Mouse (Mus musculus) midbrain, embryonic 11.5 days (tissue): ENCODE measurements around the gene Clrn3. TPM values are rescaled to one million over a fixed set of nuclear protein-coding genes. Genes with fewer than 3 reads are reported as not detected.
A peak's percentile ranks its signal among the peaks of the same experiment; 100 is the strongest.
"Not testable (repeated sequence)": the region's sequence is repeated elsewhere in the genome, so short reads cannot be mapped to it uniquely, and the experiment has no call there.

Experiments used
- ATAC-seq: fragments of 200-750 bp; cut with Nextera tagmentation; 2 replicates; pipeline ENCODE4 v1.8.0; 2017; ENCODE audit warnings: moderate TSS enrichment, moderate library complexity; ENCODE audit not compliant: low FRiP score
- DNase-seq: peaks from one replicate; pipeline ENCODE4 v3.0.0; 2015; ENCODE audit warnings: low spot score; ENCODE audit errors: missing footprints
- H3K27ac ChIP-seq: fragments of 300-500 bp; sonication (generic); 2 replicates; pipeline ENCODE4 v1.5.1; 2014; ENCODE audit warnings: low read depth, low read length
- H3K27me3 ChIP-seq: fragments of 300-500 bp; sonication (generic); 2 replicates; pipeline ENCODE4 v1.6.1; 2014; ENCODE audit warnings: mild to moderate bottlenecking, low read length, moderate library complexity, mixed read lengths; ENCODE audit not compliant: control insufficient read depth, insufficient read depth
- H3K36me3 ChIP-seq: fragments of 300-500 bp; sonication (generic); 2 replicates; pipeline ENCODE4 v1.6.1; 2014; ENCODE audit warnings: mild to moderate bottlenecking, low read length, moderate library complexity, mixed read lengths; ENCODE audit not compliant: control insufficient read depth, insufficient read depth
- H3K4me1 ChIP-seq: fragments of 300-500 bp; sonication (generic); 2 replicates; pipeline ENCODE4 v1.6.1; 2014; ENCODE audit warnings: low read length; ENCODE audit not compliant: control insufficient read depth, insufficient read depth
- H3K4me2 ChIP-seq: fragments of 300-500 bp; sonication (generic); 2 replicates; pipeline ENCODE4 v1.6.1; 2014; ENCODE audit warnings: mild to moderate bottlenecking, moderate library complexity
- H3K4me3 ChIP-seq: fragments of 300-500 bp; sonication (generic); 2 replicates; pipeline ENCODE4 v1.5.1; 2014; ENCODE audit warnings: low read depth, low read length
- H3K9ac ChIP-seq: fragments of 300-500 bp; sonication (generic); 2 replicates; pipeline ENCODE4 v1.6.1; 2014; ENCODE audit warnings: low read length
- H3K9me3 ChIP-seq: fragments of 300-500 bp; sonication (generic); 2 replicates; pipeline ENCODE4 v1.6.1; 2016; ENCODE audit warnings: low read length; ENCODE audit not compliant: control insufficient read depth
- WGBS: fragments of 180-500 bp; shearing (Covaris S2); extraction: QIAGEN DNeasy Blood & Tissue Kit; methylation state at CpG from one replicate; pipeline ENCODE4 v1.1.7; 2014; 5-methylcytosine and 5-hydroxymethylcytosine counted together
- polyA plus RNA-seq: library from polyadenylated mRNA; unstranded; fragments of >200 nt; fragmentation: Nextera tagmentation; extraction: Ambion mirVana; gene quantifications from 2 replicates; pipeline ENCODE4 v1.2.1, GENCODE M21; 2014

The Clrn3 gene
- polyA plus RNA-seq, 1 experiment from 2014 or later: not detected

- not testable (repeated sequence) for H3K36me3 ChIP-seq, H3K27me3 ChIP-seq, DNase-seq, H3K9ac ChIP-seq, H3K4me3 ChIP-seq, H3K9me3 ChIP-seq, H3K4me2 ChIP-seq, H3K27ac ChIP-seq, H3K4me1 ChIP-seq, ATAC-seq
- WGBS: 90% methylated on average over 5 of the region's 5 CpGs
These were observed 21.9 kb downstream of the Clrn3 start for GRCm38 (mm10) chr7:135506506-135506905.

DNA sequence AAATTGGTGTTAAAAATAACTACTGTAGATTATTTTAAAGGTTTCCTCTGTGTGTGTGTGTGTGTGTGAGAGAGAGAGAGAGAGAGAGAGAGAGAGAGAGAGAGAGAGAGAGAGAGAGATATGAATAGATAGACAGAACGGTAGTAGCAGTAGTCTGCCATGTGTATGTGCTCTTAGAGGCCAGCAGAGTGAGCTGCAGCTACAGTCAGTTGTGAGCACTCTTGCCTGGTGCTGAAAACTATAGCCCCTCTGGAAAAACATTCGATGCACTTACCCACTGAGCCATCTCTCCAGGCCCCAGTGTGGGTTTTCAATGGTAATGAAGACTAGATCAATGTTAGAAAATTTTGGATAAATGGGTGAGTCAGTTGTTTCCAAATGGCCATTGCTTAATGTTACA is 29.1 kb downstream of the Clrn3 start:
- 59% methylated on average over 2 of the region's 2 CpGs for WGBS
- Histone ChIP-seq H3K27me3 (no peaks in the 10 kb centered on the region), H3K4me3 (no peak overlapping the region), H3K27ac (no peak overlapping the region), H3K9ac (no peak overlapping the region), H3K9me3 (no peaks in the 10 kb centered on the region), H3K4me1 (no peaks in the 10 kb centered on the region), H3K36me3 (no peaks in the 10 kb centered on the region), H3K4me2 (no peak overlapping the region)
- DNase-seq (no peak), ATAC-seq (no peak)

GRCm38 (mm10) chr7:135498565-135499186 is 29.8 kb downstream of the Clrn3 start:
- Histone ChIP-seq H3K4me3 (no peak overlapping the region), H3K4me1 (no peaks in the 10 kb centered on the region), H3K27me3 (no peaks in the 10 kb centered on the region), H3K27ac (no peak overlapping the region), H3K9ac (no peak overlapping the region), H3K9me3 (no peaks in the 10 kb centered on the region), H3K4me2 (no peak overlapping the region), H3K36me3 (no peaks in the 10 kb centered on the region)
- WGBS: 84% methylated on average over 2 of the region's 3 CpGs
- DNase-seq (no peak), ATAC-seq (no peak)

DNA sequence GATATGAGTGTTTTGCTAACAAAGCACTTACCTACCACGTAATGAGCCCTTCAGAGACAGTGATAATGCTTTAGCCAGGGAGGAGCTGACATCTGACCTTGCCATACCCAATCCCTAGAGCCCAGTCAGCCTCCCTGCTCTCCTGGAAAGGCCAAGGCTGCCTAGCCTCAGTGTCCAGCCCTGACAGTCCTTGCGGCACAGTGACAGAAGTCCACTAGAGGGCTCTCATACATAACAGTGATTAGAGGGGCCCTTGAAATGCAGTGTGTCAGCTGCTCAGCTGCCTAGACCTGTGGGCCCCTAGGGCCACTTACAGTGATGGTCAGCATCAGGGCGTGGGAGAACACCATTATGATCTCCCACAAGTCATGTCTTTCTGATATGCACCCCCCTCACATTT is 33.2 kb downstream of the Clrn3 start:
- DNase-seq (no peak), ATAC-seq (no peak)
- H3K4me3 ChIP-seq: no peak overlapping the region
- H3K4me2 ChIP-seq: no peak overlapping the region
- no peaks in the 10 kb centered on the region for H3K4me1 ChIP-seq
- no peak overlapping the region for H3K9ac ChIP-seq
- no peaks in the 10 kb centered on the region for H3K27me3 ChIP-seq
- 48% methylated on average over 3 of the region's 3 CpGs for WGBS
- H3K9me3 ChIP-seq: no peaks in the 10 kb centered on the region
- no peaks in the 10 kb centered on the region for H3K36me3 ChIP-seq
- no peak overlapping the region for H3K27ac ChIP-seq

DNA sequence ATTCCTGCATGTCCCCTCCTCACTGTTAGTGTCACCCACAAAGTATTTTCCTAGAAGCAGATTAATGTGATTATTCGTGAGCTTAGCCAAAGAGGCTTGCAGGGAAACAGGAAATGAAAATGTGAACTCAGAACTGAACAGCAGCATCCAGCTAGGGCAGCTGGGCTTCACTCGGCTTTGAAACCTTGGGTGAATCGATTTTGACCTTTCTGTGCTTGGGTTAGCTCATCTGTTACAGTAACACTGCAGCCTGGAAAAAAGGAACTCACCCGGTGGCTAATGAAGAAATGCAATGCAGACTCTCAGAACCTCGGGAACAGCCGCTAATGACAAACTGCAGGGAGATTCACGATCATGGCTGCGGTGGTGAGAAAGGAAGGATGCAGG is 38.0 kb downstream of the Clrn3 start:
- H3K27me3 ChIP-seq: peaks cover 2% of the 10 kb centered on the region
- H3K36me3 ChIP-seq: no peaks in the 10 kb centered on the region
- no peak overlapping the region for H3K4me2 ChIP-seq
- no peak overlapping the region for H3K9ac ChIP-seq
- H3K9me3 ChIP-seq: no peaks in the 10 kb centered on the region
- DNase-seq (no peak), ATAC-seq (no peak)
- 75% methylated on average over 8 of the region's 8 CpGs for WGBS
- H3K4me3 ChIP-seq: no peak overlapping the region
- H3K27ac ChIP-seq: no peak overlapping the region
- H3K4me1 ChIP-seq: peaks cover 5% of the 10 kb centered on the region

- H3K4me1 ChIP-seq: peaks cover 11% of the 10 kb centered on the region
- 76% methylated on average over 9 of the region's 9 CpGs for WGBS
- H3K9ac ChIP-seq: no peak overlapping the region
- no peak overlapping the region for H3K4me2 ChIP-seq
- H3K27me3 ChIP-seq: peaks cover 3% of the 10 kb centered on the region
- ATAC-seq (no peak), DNase-seq (no peak)
- no peak overlapping the region for H3K4me3 ChIP-seq
- no peaks in the 10 kb centered on the region for H3K36me3 ChIP-seq
- no peaks in the 10 kb centered on the region for H3K9me3 ChIP-seq
- no peak overlapping the region for H3K27ac ChIP-seq
These were observed 38.5 kb downstream of the Clrn3 start for GRCm38 (mm10) chr7:135489724-135490499.

DNA sequence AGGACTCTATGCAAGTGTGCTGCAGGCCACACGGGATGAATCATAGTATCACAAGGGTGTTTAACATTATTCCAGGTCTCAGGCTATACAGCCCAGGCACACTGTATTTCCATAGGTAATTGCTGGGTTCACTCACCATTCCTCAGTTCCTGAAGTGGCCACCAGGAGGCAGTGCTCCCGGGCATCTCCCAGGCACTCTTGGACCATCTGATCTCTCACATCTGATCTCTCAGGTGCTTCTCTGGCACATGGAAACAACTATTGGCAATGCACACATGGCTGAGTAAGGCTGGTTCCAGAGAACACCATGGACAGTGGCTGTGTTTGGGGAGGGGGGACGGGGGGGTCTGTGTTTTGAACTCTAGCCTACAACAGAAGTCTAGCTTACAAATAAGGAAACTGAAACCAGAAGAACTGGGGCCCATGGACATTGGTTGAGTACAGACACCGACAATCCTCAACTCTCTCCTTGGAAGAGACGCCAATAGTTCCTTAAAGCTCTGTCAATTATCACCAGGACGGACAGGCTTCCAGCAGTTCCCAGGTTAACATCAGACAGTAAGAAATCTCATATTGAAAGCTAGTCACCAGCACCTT is 40.1 kb downstream of the Clrn3 start:
- H3K4me3 ChIP-seq: no peak overlapping the region
- WGBS: 82% methylated on average over 6 of the region's 6 CpGs
- peaks cover 15% of the 10 kb centered on the region for H3K4me1 ChIP-seq
- no peak for ATAC-seq
- H3K27me3 ChIP-seq: peaks cover 14% of the 10 kb centered on the region
- no peak overlapping the region for H3K4me2 ChIP-seq
- H3K9me3 ChIP-seq: no peaks in the 10 kb centered on the region
- no peak for DNase-seq
- H3K36me3 ChIP-seq: no peaks in the 10 kb centered on the region
- H3K9ac ChIP-seq: no peak overlapping the region
- no peak overlapping the region for H3K27ac ChIP-seq

DNA sequence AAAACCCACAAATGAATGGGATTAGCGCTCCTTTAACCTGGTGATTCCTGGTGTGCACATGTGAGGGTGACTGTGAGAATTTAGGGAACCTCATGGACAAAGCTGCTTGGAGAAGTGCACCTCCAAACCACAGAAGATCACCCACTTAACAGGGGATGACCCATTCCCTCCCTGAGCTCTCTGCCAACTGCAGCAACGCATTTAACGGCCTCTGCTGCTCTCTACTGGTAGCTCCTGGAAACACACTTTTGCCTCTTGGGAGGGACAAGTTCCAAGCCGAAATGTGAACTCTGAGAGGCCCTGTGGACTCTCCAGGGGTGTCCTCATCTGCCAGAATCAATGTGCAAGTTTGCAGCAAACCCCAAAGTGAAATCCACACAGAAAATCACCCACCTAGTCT is 41.0 kb downstream of the Clrn3 start:
- Histone ChIP-seq H3K4me3 (no peak overlapping the region), H3K27me3 (peaks cover 17% of the 10 kb centered on the region), H3K4me1 (peaks cover 15% of the 10 kb centered on the region), H3K4me2 (no peak overlapping the region), H3K36me3 (no peaks in the 10 kb centered on the region), H3K9ac (no peak overlapping the region), H3K9me3 (no peaks in the 10 kb centered on the region), H3K27ac (no peak overlapping the region)
- DNase-seq (peak; percentile 99), ATAC-seq (0 out of 2 replicates have a peak, but pooled peaks have one; percentile 14)
- WGBS: 22% methylated on average over 4 of the region's 4 CpGs
